Mouse (Mus musculus) natural killer cell, adult 2 months (primary cell): ENCODE measurements at regions not wholly inside any gene's neighbourhood (a gene's known extent, or its start where the extent isn't known, plus 50 kb on each side); places are given as distances from the start of the nearest gene placed in this dataset.
"Not testable (repeated sequence)": the region's sequence is repeated elsewhere in the genome, so short reads cannot be mapped to it uniquely, and the experiment has no call there.

Experiments used
- DNase-seq, 2 experiments: peaks; one replicate each; pipeline ENCODE4 v3.0.0; 2022; ENCODE audit warnings: low spot score in 2 of 2

- no peak for DNase-seq
These were observed 147.5 kb upstream of the Nrip1 start for GRCm38 (mm10) chr16:76521142-76521541.

DNA sequence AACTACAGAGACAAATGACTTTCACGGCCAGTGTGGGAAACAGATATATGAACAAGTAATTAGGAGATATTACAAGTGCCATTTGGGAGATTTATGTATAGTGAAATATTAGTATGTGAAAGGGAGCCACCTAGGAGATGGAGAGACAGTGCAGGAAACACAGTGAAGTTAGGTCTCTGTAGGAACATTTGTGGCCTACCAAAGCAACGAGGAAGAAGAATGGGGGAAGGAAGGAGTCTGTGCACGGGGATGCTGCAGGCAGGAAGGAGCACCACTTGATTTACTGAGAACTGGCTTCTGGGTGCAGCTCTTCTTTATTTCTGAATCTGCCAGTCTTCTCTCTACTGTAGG, 147.0 kb upstream of the Nrip1 start:
- no peak for DNase-seq

DNA sequence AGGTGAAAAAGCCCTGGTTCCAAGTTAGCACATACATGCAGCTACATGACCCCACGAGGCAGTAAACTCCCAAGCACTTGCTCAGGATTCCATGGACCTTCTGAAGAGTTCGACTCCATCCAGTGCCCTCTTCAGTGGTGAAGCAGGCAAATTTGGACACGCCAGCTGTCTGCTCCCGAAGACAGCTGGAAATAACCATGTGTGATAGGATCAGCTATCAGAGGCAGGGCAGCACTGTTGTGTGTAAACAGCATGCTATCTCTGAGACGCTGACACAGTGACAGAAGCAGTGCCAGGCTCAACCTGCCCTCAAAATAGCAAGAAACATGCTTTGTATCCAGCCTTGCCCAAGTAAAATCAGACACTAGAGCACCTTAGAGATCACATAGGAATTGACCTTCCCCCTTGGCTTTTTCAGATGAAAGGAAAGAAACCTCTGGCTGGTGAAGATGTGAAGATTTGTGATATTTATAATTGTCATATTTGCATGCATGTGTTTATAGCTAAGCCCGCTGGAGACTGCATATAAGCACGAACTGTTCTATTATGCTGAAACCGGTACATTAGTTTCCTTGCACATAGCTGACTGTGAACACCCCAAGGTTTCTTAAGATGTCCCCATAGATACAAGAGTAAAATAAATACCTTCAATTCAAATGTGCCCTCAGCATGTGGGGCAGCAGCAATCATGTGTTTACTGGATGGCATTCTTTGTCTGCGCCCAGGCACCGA, 146.4 kb upstream of the Nrip1 start:
- no peak for DNase-seq

DNA sequence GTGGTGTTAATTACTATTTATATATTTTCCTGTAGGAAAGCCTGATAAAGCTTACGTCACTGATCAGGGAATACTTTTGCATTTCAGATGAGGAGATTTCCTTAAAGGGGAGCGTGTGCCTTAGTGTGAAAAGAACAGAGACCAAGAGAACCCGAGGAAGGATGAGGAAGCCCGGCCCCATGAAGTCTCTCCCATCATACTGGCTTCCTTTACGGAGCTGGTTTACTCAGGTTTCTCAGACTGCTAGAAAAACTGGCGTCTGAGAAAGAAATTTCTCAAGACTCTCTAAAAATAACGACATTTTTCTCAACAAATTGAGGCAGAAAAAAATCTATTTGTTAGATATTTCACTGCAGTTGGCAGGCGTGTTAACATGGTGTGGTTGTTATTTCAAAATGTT, 137.2 kb upstream of the Nrip1 start:
- no peak for DNase-seq

GRCm38 (mm10) chr16:76509109-76509650, 135.6 kb upstream of the Nrip1 start:
- no peak for DNase-seq

- DNase-seq: no peak
These were observed 133.6 kb upstream of the Nrip1 start for GRCm38 (mm10) chr16:76507191-76507746.

DNA sequence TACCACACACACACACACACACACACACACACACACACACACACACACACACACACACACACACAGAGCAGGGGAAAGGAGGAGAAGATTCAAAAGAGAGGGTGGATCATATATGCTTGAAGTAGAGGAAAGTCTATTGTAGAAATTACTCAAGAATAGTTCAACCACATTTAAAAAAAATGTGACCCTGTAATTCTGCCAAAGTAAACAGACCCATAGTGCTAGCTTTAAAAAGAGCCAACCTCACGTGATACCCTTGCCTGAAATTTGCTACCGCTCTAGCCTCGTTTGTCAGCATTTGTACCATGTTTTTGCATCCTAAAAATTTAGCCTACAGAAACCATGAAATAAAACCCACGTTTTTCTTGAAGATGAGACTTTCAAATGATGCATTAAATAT, 132.6 kb upstream of the Nrip1 start:
- DNase-seq: no peak

- DNase-seq: no peak
These were observed 126.2 kb upstream of the Nrip1 start for GRCm38 (mm10) chr16:76499686-76500400.

DNA sequence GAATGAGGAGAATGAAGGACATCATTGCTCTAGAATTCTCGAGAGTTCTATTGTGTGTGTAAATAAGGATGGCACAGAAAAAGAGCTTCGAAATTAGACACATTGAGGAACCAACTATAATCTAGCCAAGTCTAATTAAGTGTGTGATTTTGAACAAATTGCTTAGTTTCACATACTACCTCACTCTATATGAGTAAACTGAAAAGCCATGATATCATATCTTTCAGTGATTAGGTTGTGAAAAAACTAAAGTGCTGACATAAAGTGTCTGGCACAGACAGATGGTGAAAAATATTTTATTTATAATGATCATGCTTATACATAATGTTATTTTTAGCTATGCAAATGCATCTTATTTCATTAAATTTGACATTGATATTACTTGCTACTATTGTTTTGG, 124.6 kb upstream of the Nrip1 start:
- DNase-seq: no peak

GRCm38 (mm10) chr16:76497041-76497808, 123.6 kb upstream of the Nrip1 start:
- no peak for DNase-seq

DNA sequence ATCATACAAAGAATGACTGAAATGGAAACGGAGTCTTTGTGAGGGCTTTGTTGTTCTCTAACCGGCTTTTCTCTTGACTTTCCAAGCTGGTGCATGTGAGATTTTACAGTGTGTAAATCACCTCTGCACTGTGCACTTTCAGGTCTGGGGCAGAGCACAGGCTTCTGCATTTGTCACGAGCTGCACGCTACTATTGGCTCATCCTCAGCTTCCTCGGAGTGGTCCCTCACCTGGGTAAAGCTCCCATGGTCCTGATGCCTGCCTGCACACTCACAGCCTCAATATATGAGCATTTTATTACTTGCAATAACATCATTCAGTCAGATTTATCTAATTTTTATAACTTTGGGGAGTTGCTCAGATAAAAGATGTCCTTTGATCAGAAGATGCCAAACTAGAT, 109.8 kb upstream of the Nrip1 start:
- DNase-seq: no peak

DNA sequence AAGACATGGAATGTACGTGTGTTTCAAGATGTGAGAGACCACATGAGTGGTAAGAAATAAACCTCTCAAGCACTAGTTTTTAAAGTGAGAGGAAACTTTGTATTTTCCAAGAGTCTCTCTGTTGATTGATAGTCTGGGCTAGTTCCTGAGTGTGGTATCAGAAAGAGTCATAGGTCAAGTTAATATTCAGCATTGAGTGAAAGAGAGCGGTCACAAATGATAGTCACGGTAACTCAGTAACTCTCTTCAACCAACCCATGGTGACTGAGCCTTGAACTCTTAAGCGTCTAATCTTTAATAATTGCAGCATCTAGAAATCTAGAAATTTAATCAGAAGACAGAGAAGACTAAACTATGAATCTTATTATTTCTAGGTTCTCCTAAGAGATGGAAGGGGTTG, 108.3 kb upstream of the Nrip1 start:
- no peak for DNase-seq

GRCm38 (mm10) chr16:76477474-76477873, 103.8 kb upstream of the Nrip1 start:
- no peak for DNase-seq

GRCm38 (mm10) chr16:76474481-76474880, 100.9 kb upstream of the Nrip1 start:
- no peak for DNase-seq

GRCm38 (mm10) chr16:76472386-76472785, 98.8 kb upstream of the Nrip1 start:
- DNase-seq: no peak

DNA sequence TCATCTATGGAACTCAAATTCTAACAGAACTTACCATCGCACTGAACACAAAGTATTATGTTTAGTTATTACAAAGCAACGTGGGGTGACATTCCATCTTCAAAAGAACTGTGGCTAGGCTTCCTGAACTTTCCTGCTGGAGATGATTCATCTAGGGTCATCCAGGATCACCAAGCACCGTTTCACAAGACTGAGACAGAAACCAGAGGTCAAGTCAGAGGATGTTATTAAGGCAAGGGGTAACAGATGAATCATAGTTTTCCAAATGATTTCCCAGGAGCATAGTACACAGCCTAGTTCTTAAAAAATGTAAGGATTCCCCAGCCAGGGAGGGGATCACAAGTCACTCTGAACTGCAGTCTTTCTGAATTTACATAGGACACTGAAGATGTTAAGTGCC, 97.5 kb upstream of the Nrip1 start:
- DNase-seq: no peak

- no peak for DNase-seq
These were observed 85.9 kb upstream of the Nrip1 start for GRCm38 (mm10) chr16:76459521-76459920.

GRCm38 (mm10) chr16:76456300-76456599, 82.6 kb upstream of the Nrip1 start:
- DNase-seq: not testable (repeated sequence)

- no peak for DNase-seq
These were observed 82.1 kb upstream of the Nrip1 start for GRCm38 (mm10) chr16:76455499-76456299.

DNA sequence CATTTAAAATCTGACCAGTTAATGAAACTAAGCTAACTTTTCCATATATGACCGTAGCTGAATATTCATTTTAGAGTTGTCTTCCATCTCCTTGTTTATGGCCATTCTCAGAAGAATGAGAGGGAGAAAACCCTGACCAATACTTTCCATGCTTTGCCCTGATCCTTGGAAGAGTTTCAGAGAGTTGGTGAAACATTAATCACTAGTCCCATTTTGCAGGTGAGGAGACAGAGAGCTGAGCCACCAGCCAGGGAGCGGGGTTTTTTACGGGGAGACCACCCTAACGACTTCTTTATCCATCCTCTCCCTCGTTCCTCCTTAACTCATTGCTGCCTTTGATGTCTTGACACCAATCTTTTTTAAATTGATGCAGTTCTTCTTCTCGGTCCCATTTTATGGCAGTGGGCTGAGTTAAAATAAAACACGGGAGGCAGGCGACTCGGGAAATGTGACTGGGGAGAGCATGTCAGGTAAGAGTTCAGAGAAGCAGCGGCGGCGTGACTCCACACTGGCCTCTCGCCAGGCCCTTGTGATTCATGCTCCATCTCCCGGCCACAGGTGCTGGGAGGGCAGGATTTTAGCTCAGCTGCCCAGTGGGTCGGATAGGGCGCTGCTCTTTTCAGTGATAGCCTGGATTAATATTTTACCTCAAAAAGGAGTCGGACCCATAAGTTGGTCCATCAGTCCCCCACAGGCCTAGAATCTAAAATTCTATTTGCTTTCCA, 81.3 kb upstream of the Nrip1 start:
- no peak for DNase-seq
